In the genomic region with DNA sequence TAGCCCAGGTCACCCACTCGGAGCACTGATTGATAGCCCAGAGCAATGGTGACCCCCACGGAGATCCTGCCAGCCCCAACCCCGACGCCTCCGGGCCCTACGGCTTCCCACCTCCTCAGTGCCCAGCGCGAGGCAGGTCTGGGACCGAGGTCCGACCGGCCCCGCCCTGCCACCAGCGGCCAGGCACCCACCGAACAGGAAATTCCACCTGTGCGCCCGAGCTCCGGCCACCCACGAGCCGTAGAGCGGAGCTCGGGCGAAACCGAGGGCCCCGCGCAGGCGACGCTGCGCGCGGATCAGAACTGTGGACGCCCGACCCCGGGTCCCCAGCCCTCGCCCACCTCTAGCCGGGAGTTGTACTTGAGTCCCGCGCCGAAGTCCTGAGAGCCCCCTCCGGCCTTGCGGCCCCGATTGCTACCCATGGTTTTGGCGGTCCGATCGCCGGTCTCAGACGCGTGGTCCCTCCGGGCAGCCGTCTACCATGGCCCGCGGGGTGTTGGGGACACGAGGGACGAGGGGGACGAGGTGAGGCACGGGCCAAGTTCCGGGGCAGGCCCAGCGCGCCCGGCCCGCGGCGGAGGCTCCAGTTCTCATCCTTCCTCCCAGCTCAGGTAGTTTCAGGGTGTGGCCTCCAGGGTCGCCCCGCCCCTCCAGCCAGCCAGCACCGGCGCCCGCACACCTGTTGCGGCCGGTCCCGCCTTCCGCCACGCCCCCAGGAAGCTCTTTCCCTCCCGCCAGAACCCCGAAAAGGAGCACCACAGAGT, we compare ENCODE assay signal across 9 mouse cellular contexts. TPM values are rescaled to one million over a fixed set of nuclear protein-coding genes. Genes with fewer than 3 reads are reported as not detected.
DNase-seq lines count a peak whose midpoint lies in the region; ATAC-seq and TF ChIP-seq lines count a peak whose summit lies in the region.
"Had no signal": no experiment of that assay in that cellular context is flagged by ENCODE, and none has a peak within 500 bp of the region (broad histone marks: within the 10 kb centered on the region; RNA-seq: fewer than 3 reads in every experiment).

Gene St14 (minus strand): TSS at position 649 of the 764 bp plus-strand sequence.

- no peak within 1 kb of the TSS for H3K27ac ChIP-seq in gastrocnemius, adult 2 months
- H3K27ac ChIP-seq in hindbrain, postnatal 0 days, result no peak within 1 kb of the TSS
- H3K27ac ChIP-seq in liver, embryonic 12.5 days, result no peak within 1 kb of the TSS

- no peaks in the 10 kb centered on the region for H3K9me3 ChIP-seq in hindbrain, postnatal 0 days (ENCODE audit: low read length)
- no peaks in the 10 kb centered on the region for H3K9me3 ChIP-seq in liver, embryonic 12.5 days (replicated peaks)

- peaks cover 9% of the 10 kb centered on the region; the same call in 1 of the 2 replicates for H3K4me1 ChIP-seq in hindbrain, postnatal 0 days (ENCODE audit: insufficient read depth, low read length)
- H3K4me1 ChIP-seq in liver, embryonic 12.5 days, result peaks cover 16% of the 10 kb centered on the region

- DNase-seq in gastrocnemius, adult 2 months, result no peak
- no peak for DNase-seq in gastrocnemius, postnatal 14 days
- DNase-seq in embryo, embryonic 10.5 days (ENCODE audit: low spot score), result peak; percentile 25
- no peak for DNase-seq in hindbrain, postnatal 0 days (ENCODE audit: low spot score)
- DNase-seq in naive thymus-derived CD4-positive, alpha-beta T cell, adult 2 months (ENCODE audit: low read depth), result peak; percentile 59
- peak; percentile 54 to 71 for DNase-seq in thymus, postnatal 36 days
- no peak for DNase-seq in layer of hippocampus, postnatal 36 days

- TF ChIP-seq CTCF in gastrocnemius, adult 2 months (IDR thresholded peaks at IDR 0.05), result no peak
- TF ChIP-seq CTCF in hindbrain, postnatal 0 days (IDR thresholded peaks at IDR 0.05; ENCODE audit: low read depth), result no peak

- intact Hi-C loops in gastrocnemius, adult 2 months (cut with DNase I), result no loop called here
- intact Hi-C loops in gastrocnemius, postnatal 14 days (cut with DNase I; ENCODE audit: low total_unique reads), result no loop called here

- no peaks in the 10 kb centered on the region for H3K36me3 ChIP-seq in hindbrain, postnatal 0 days (ENCODE audit: insufficient read depth, low read length)
- no peaks in the 10 kb centered on the region for H3K36me3 ChIP-seq in liver, embryonic 12.5 days

- peak; percentile 52; the same call in 1 of the 2 replicates for ATAC-seq in hindbrain, postnatal 0 days
- no peak for ATAC-seq in liver, embryonic 12.5 days
- ATAC-seq: Patski had no signal

- H3K4me3 ChIP-seq in gastrocnemius, adult 2 months, result peak within 1 kb of the TSS; percentile 72
- H3K4me3 ChIP-seq in hindbrain, postnatal 0 days (ENCODE audit: low read length), result peak within 1 kb of the TSS; percentile 41
- H3K4me3 ChIP-seq in liver, embryonic 12.5 days, result peak within 1 kb of the TSS; percentile 48

- H3K4me2 ChIP-seq in hindbrain, postnatal 0 days (ENCODE audit: low read depth, low read length), result peak within 1 kb of the TSS; percentile 77
- H3K4me2 ChIP-seq in liver, embryonic 12.5 days, result peak within 1 kb of the TSS; percentile 68

- under 1% methylated on average over 66 of the region's 74 CpGs for WGBS in hindbrain, postnatal 0 days
- 2% methylated on average over 74 of the region's 74 CpGs for WGBS in liver, embryonic 12.5 days (ENCODE audit: insufficient replicate concordance)

- peak within 1 kb of the TSS; percentile 29; the same call in 1 of the 2 replicates for H3K9ac ChIP-seq in hindbrain, postnatal 0 days (replicated peaks; ENCODE audit: low read length)
- H3K9ac ChIP-seq in liver, embryonic 12.5 days, result no peak within 1 kb of the TSS

- peaks cover 16% of the 10 kb centered on the region for H3K27me3 ChIP-seq in hindbrain, postnatal 0 days (ENCODE audit: insufficient read depth, low read length)
- peaks cover 97% of the 10 kb centered on the region for H3K27me3 ChIP-seq in liver, embryonic 12.5 days (replicated peaks)
- H3K27me3 ChIP-seq: Patski had no signal

RNA-seq across cellular contexts. Expression of gene St14, which starts in this region (rescaled TPM):
- total RNA-seq in gastrocnemius, adult 2 months (2021), result under 1 TPM in 1 of 2 experiments, not detected in 1; 0.08 TPM
- under 1 TPM; 0.16 to 0.35 TPM for total RNA-seq in gastrocnemius, postnatal 14 days (2021)
- 1.1 TPM in 2 replicates for total RNA-seq in hindbrain, postnatal 0 days (2014; rRNA removed)
- polyA plus RNA-seq in hindbrain, postnatal 0 days (2015; fragmentation: Nextera tagmentation; extraction: Ambion mirVana), result 0.84 and 0.90 TPM in 2 replicates
- polyA plus RNA-seq in liver, embryonic 12.5 days (2016; fragmentation: Nextera tagmentation; extraction: Ambion mirVana), result 0.28 and 0.38 TPM in 2 replicates
- under 1 TPM; 0.43 to 0.60 TPM for total RNA-seq in layer of hippocampus, postnatal 36 days (2021)
- polyA plus RNA-seq: Patski had no signal

Comparison
In these comparisons a context has a peak if more than half of its experiments do, and no peak if none do; other contexts are left out.
1. DNase-seq: peak in embryo, embryonic 10.5 days (single experiment), naive thymus-derived CD4-positive, alpha-beta T cell, adult 2 months (single experiment) and thymus, postnatal 36 days (2 of 2); none in gastrocnemius, adult 2 months (single experiment), gastrocnemius, postnatal 14 days (single experiment), hindbrain, postnatal 0 days (single experiment) and layer of hippocampus, postnatal 36 days (0 of 2).
2. Peak in every context shown above with its lines, with median percentiles within 50 percentile points of each other: H3K4me3 ChIP-seq.